Mouse (Mus musculus): ENCODE measurements around the gene Taf5l. TPM values are rescaled to one million over a fixed set of nuclear protein-coding genes. Genes with fewer than 3 reads are reported as not detected.
A peak's percentile ranks its signal among the peaks of the same experiment; 100 is the strongest.
"Not testable (repeated sequence)": the region's sequence is repeated elsewhere in the genome, so short reads cannot be mapped to it uniquely, and the experiment has no call there.

Taf5l gene
- 10 to 100 TPM; 18.4 to 19.1 TPM for total RNA-seq (2021)
- long read RNA-seq, experiment 1, transcript Taf5l-202 (5 exons, 2,973 nt), result major isoform, 32 of 42 reads
- long read RNA-seq, experiment 1, partial matches to known transcripts, result 4 of 42 reads
- long read RNA-seq, experiment 1, other reads (novel, unspliced or antisense), result 4 of 42 reads
- long read RNA-seq, experiment 2, transcript Taf5l-202 (5 exons, 2,973 nt), result major isoform, 31 of 40 reads
- long read RNA-seq, experiment 2, partial matches to known transcripts, result 4 of 40 reads
- long read RNA-seq, experiment 2, other reads (novel, unspliced or antisense), result 2 of 40 reads

GRCm38 (mm10) chr8:124021237-124022227, at the start of gene Taf5l, which contains the start of gene Urb2:
TSS of gene Taf5l (minus strand) at chr8:124021397.
TSS of gene Urb2 (plus strand) at chr8:124021508.
- intact Hi-C loops (cut with DNase I), result no loop called here
- peak; percentile 94 to 95 for DNase-seq

GRCm38 (mm10) chr8:124070363-124071324, 49.4 kb upstream of the Taf5l start:
- peak in 1 of 2 experiments; percentile 30 for DNase-seq
- intact Hi-C loops (cut with DNase I), result no loop called here

- DNase-seq, result no peak
- intact Hi-C loops (cut with DNase I), result no loop called here
These were observed 46.0 kb upstream of the Taf5l start for GRCm38 (mm10) chr8:124067059-124067750.

- intact Hi-C loops (cut with DNase I), result no loop called here
These were observed 45.3 kb upstream of the Taf5l start for GRCm38 (mm10) chr8:124066325-124067058.

GRCm38 (mm10) chr8:124056832-124057655, 35.8 kb upstream of the Taf5l start:
- DNase-seq, result no peak
- intact Hi-C loops (cut with DNase I), result no loop called here

More at GRCm38 (mm10) chr8:124066325-124067058, 45.3 kb upstream of the Taf5l start:
- peak; percentile 46 to 51 for DNase-seq

GRCm38 (mm10) chr8:124052568-124052967, 31.4 kb upstream of the Taf5l start:
- intact Hi-C loops (cut with DNase I), result loop anchor here (1.0 to 5.0 kb wide), 3 partner anchors 178 to 297 kb away; partner anchors contain the start of gene Galnt2
- no peak for DNase-seq

GRCm38 (mm10) chr8:124052110-124052509, 30.9 kb upstream of the Taf5l start:
- intact Hi-C loops (cut with DNase I), result loop anchor here (1.0 to 5.0 kb wide), 3 partner anchors 179 to 297 kb away; partner anchors contain the start of gene Galnt2
- peak; percentile 78 to 85 for DNase-seq

- DNase-seq, result no peak
- intact Hi-C loops (cut with DNase I), result no loop called here
These were observed 24.7 kb upstream of the Taf5l start for GRCm38 (mm10) chr8:124045856-124046255.

- intact Hi-C loops (cut with DNase I), result no loop called here
- DNase-seq, result no peak
These were observed 23.7 kb upstream of the Taf5l start for GRCm38 (mm10) chr8:124044931-124045330.

- DNase-seq, result no peak
- intact Hi-C loops (cut with DNase I), result no loop called here
These were observed 23.2 kb upstream of the Taf5l start for GRCm38 (mm10) chr8:124044421-124044820.

GRCm38 (mm10) chr8:124042201-124042600, 21.0 kb upstream of the Taf5l start:
- no peak for DNase-seq
- intact Hi-C loops (cut with DNase I), result no loop called here

- no peak for DNase-seq
- intact Hi-C loops (cut with DNase I), result no loop called here
These were observed 18.2 kb upstream of the Taf5l start for GRCm38 (mm10) chr8:124039351-124039750.

GRCm38 (mm10) chr8:124038121-124038520, 16.9 kb upstream of the Taf5l start:
- intact Hi-C loops (cut with DNase I), result no loop called here
- no peak for DNase-seq

GRCm38 (mm10) chr8:124033400-124033799, 12.2 kb upstream of the Taf5l start:
- intact Hi-C loops (cut with DNase I), result no loop called here
- no peak for DNase-seq

- intact Hi-C loops (cut with DNase I), result no loop called here
- DNase-seq, result no peak
These were observed 6.6 kb upstream of the Taf5l start for GRCm38 (mm10) chr8:124027831-124028230.

- intact Hi-C loops (cut with DNase I); DNase-seq: not testable (repeated sequence)
These were observed 5.1 kb upstream of the Taf5l start for GRCm38 (mm10) chr8:124026265-124026664.

GRCm38 (mm10) chr8:124020439-124021236, 559 bp downstream of the Taf5l start:
- peak in 1 of 2 experiments; percentile 69 for DNase-seq
- intact Hi-C loops (cut with DNase I), result no loop called here

Measured in heart, postnatal 14 days (tissue).